1 mouse cellular context compared by ENCODE assay signal in the genomic region with DNA sequence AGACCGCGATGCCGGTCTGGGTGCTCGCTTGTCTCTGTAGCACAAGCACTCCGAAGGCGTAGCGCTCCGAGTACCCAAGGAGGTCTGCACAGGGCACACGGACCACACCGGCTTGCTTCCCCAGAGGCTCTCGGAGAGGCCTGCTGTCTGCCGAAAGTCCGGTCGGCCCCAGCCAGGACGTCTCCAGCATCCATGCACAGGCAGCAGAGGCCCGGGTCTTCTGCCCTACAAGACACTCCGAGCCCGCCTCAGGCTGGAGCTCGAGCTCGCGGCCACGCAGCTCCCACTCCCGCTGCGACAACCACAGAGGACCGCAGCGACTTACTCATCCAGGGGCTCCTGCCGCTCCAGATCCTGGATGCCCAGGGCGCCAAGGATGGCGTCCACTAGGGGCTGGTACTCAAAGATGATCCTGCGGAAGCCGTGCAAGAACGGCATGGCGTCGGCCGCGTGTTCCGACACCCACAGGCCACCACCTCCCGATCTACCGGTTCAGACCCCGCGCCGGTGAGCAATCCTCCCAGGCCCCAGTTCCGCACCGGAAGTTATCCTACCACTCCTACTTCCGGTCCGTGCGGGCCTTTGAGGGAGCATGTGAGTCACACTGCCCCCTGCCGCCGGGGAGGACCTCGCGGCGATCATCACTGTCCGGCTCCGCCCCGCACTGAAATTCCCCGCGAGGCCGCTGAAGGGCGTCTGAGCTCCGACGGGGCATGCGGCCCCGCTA.
TF ChIP-seq lines count a peak whose summit lies in the region.

No protein-coding gene starts in this region.

TF ChIP-seq in MEL, 35 proteins besides CTCF, POLR2A, EP300 and RAD21 (continued from another document):
- TF ChIP-seq POLR2AphosphoS2 (IDR thresholded peaks at IDR 0.05; ENCODE audit: low read length) (peak; percentile 55; the same call in 1 of the 2 replicates), ELF1 (IDR thresholded peaks at IDR 0.05; ENCODE audit: low read depth, low read length) (peak; percentile 92), USF2 (IDR thresholded peaks at IDR 0.05; ENCODE audit: borderline replicate concordance in 1 of 2, insufficient read depth in 1 of 2, low read depth in 1 of 2, low read length in 2 of 2) (no peak), TAL1 (IDR thresholded peaks at IDR 0.05; ENCODE audit: low read length) (no peak), UBTF (IDR thresholded peaks at IDR 0.05; ENCODE audit: borderline replicate concordance, insufficient read depth, low read depth, low read length) (no peak), BHLHE40 (IDR thresholded peaks at IDR 0.05; ENCODE audit: borderline replicate concordance, low read depth, low read length) (no peak), CHD2 (IDR thresholded peaks at IDR 0.05; ENCODE audit: low read length) (no peak), ZNF384 (IDR thresholded peaks at IDR 0.05; ENCODE audit: low read depth, low read length) (no peak), E2F4 (IDR thresholded peaks at IDR 0.05; ENCODE audit: borderline replicate concordance, low read depth, low read length) (no peak), MYC (IDR thresholded peaks at IDR 0.05; ENCODE audit: low read depth, low read length) (peak; percentile 37; the same call in 1 of the 2 replicates), ZMIZ1 (IDR thresholded peaks at IDR 0.05; ENCODE audit: low read depth, low read length) (0 out of 2 replicates have a peak, but pooled peaks have one; percentile 5), GATA1 (IDR thresholded peaks at IDR 0.05; ENCODE audit: low read depth, low read length) (no peak), MYB (IDR thresholded peaks at IDR 0.05; ENCODE audit: low read depth, low read length) (no peak), MAX (IDR thresholded peaks at IDR 0.05; ENCODE audit: low read length) (peak; percentile 43; the same call in 1 of the 2 replicates), TBP (IDR thresholded peaks at IDR 0.05; ENCODE audit: low read depth, low read length) (peak; percentile 72), MAFK (IDR thresholded peaks at IDR 0.05; ENCODE audit: borderline replicate concordance, low read depth, low read length) (no peak), MEF2A (IDR thresholded peaks at IDR 0.05; ENCODE audit: extremely low read depth, insufficient replicate concordance, low read depth, low read length, poor library complexity, severe bottlenecking) (no peak), SIN3A (IDR thresholded peaks at IDR 0.05; ENCODE audit: low read length) (peak; percentile 75; the same call in 1 of the 2 replicates), ZC3H11A (IDR thresholded peaks at IDR 0.05; ENCODE audit: low read depth, low read length) (no peak), POLR2AphosphoS5 (IDR thresholded peaks at IDR 0.05; ENCODE audit: borderline replicate concordance, low read depth, low read length) (no peak), CHD1 (IDR thresholded peaks at IDR 0.05; ENCODE audit: low read depth, low read length) (no peak), JUND (IDR thresholded peaks at IDR 0.05; ENCODE audit: low read depth, low read length) (no peak), USF1 (IDR thresholded peaks at IDR 0.05; ENCODE audit: low read depth, low read length) (no peak), HCFC1 (IDR thresholded peaks at IDR 0.05; ENCODE audit: low read depth, low read length) (peak; percentile 93), TCF12 (IDR thresholded peaks at IDR 0.05; ENCODE audit: low read depth, low read length) (0 out of 2 replicates have a peak, but pooled peaks have one; percentile 43), SMC3 (IDR thresholded peaks at IDR 0.05; ENCODE audit: low read depth, low read length) (peak; percentile 25; the same call in 1 of the 2 replicates)
